Mouse (Mus musculus): ENCODE results near the gene Peak1.

DNA sequence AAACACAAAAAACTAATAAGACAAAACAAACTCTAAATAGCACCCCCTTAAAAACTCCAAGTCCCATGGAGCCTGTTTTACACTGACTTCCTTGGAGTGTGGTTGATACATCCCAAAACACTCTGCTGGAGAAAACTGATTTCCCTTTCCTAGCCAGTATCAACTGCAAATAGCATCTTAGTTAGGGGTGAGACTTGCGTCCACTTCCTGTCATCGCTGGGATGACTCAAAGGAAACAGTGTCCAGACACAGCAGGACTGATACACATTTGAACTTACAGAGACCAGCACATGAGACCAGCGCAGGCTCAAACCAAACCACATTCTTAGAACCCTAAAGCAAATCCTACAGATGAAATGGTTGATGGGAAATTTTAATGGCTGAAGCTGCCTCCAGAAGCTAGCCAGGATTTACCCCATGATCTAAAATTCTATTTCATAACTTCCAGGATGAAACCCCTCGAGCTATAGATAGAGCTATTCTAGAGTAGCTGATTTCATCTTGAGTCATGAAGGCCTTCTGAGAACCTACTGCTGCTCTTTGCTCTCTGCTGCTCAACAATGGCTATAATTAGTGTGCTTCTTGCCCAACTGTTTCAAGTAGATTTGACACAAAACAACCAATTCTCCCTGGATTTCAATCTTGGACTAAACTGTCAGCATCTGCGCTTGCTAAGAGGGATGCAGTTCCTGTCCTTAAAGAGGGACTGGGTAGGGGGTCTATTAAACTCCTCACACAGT, 152.2 kb downstream of the Peak1 start:
- TF ChIP-seq CTCF (IDR thresholded peaks at IDR 0.05) (no peak), EP300 (IDR thresholded peaks at IDR 0.05; ENCODE audit: insufficient read depth, low read depth, low read length) (no peak)
